Mouse (Mus musculus): Measurements from ENCODE around the gene Polg2. TPM values are rescaled to one million over a fixed set of nuclear protein-coding genes. Genes with fewer than 3 reads are reported as not detected.
"Not testable (repeated sequence)": the region's sequence is repeated elsewhere in the genome, so short reads cannot be mapped to it uniquely, and the experiment has no call there.

Gene Polg2
- polyA plus RNA-seq, 1 experiment from 2014 or later, result 11.9 TPM

DNA sequence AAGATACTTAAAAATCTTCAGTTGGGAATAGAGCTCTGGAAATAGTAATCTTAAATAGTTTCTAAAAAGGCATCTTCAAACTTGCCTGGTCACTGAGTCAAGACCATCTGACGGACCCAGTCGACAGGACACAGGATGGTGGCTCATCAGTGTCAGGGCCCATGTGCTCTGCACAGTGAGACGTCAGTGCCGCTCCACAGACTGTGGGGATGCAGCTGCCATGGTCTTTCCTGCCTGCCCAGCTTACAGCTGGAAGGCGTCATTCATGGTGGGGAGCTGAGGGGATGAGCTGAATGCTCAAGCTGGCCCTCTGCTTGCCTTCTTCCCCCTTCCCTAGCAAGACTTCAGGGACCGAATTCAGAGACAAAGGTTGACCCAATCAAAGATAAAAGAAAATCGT, 37.0 kb upstream of the Polg2 start:
- H3K9ac ChIP-seq, result no peak overlapping the region
- H3K4me1 ChIP-seq (replicated peaks), result no peaks in the 10 kb centered on the region; the same call in 1 of the 2 replicates
- H3K27me3 ChIP-seq (replicated peaks), result no peaks in the 10 kb centered on the region
- no peaks in the 10 kb centered on the region for H3K9me3 ChIP-seq
- H3K27ac ChIP-seq, result no peak overlapping the region
- ATAC-seq, result no peak
- WGBS, result 76% methylated on average over 7 of the region's 7 CpGs
- no peak overlapping the region for H3K4me2 ChIP-seq (replicated peaks)
- peaks cover 27% of the 10 kb centered on the region for H3K36me3 ChIP-seq
- no peak overlapping the region for H3K4me3 ChIP-seq (replicated peaks)

DNA sequence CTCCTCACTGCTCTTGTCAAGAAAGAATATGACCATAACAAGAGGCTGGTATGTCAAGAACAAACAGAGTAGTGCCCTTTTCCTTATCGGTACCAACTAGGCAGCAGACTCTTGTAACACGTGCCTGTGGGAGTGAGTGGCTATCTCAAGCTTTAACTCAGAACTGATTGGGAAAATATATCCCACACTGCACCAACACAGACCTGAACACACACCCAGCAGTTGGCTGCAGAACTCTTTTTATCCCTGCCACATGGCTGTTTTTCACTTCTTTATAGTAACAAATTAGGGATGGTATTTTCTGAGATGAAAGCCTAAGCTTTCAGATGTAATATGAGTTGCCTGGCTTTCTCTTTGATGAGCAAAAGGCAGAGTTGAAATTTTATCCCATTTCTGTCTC, 36.4 kb upstream of the Polg2 start:
- Histone ChIP-seq H3K9me3 (no peaks in the 10 kb centered on the region), H3K9ac (no peak overlapping the region), H3K27ac (no peak overlapping the region), H3K4me2 (replicated peaks) (no peak overlapping the region), H3K4me1 (replicated peaks) (no peaks in the 10 kb centered on the region; the same call in 1 of the 2 replicates), H3K36me3 (peaks cover 32% of the 10 kb centered on the region), H3K27me3 (replicated peaks) (no peaks in the 10 kb centered on the region), H3K4me3 (replicated peaks) (no peak overlapping the region)
- no peak for ATAC-seq
- 82% methylated on average over 2 of the region's 2 CpGs for WGBS

DNA sequence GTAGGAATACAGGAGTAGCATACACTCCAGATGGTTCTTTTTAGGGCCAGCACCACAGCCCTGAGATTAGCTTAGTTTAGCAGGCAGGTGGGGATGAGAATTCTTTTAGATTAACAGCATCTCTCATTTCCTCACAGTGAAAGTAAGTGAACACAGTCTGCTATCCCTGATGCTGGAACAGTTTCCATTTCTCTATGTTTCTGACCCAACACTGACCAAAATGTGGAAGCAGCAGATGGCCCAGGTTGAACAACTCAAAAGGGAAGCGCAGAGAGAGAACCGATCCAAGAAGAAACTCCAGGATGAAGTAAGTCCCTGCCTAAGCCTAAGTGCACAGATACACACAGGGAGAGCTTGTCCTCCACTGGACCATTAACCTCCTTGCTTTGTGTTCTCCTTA, 36.0 kb upstream of the Polg2 start:
- no peak overlapping the region for H3K9ac ChIP-seq
- H3K4me3 ChIP-seq (replicated peaks), result no peak overlapping the region
- no peaks in the 10 kb centered on the region; the same call in 1 of the 2 replicates for H3K4me1 ChIP-seq (replicated peaks)
- ATAC-seq, result no peak
- no peaks in the 10 kb centered on the region for H3K9me3 ChIP-seq
- 95% methylated on average over 2 of the region's 2 CpGs for WGBS
- H3K27ac ChIP-seq, result no peak overlapping the region
- H3K27me3 ChIP-seq (replicated peaks), result no peaks in the 10 kb centered on the region
- H3K4me2 ChIP-seq (replicated peaks), result no peak overlapping the region
- peaks cover 33% of the 10 kb centered on the region for H3K36me3 ChIP-seq

DNA sequence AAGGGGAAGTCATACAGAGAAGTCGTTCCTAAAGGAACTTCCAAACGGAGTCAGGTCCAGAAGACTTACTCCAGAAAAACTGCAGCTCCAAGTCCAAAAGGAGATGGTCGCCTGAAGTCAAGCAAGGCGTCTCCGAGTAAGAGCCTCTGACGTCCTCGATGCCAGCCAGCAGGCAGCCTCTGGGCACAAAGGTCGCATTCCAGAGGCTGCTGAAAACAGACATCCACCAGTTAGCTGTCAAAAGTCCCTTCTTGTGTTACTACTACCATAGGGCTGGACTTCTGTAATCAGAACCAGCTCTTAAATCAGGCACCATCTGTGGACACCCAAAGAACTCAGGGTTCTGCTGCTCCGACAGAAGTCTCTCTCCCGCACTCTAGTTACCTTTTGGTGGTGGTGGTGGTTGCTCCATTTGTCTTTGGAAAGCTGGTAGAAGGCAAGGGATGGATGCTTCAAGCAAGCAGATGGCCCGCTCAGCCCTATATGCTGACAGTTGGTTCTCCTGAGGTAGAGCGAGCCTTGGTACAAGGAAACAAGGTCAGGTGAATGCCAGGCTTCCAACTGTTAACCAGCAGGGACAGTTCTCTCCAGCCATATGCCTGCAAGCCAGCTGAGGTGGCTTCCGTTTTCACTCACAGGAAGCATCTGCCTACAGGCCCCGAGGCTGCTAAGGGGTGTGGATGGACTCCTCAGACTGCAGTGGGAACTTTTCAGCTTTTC, 35.4 kb upstream of the Polg2 start:
- H3K4me2 ChIP-seq (replicated peaks), result no peak overlapping the region
- peaks cover 32% of the 10 kb centered on the region for H3K36me3 ChIP-seq
- WGBS, result 67% methylated on average over 14 of the region's 14 CpGs
- no peaks in the 10 kb centered on the region for H3K9me3 ChIP-seq
- no peak overlapping the region for H3K4me3 ChIP-seq (replicated peaks)
- ATAC-seq, result no peak
- no peak overlapping the region for H3K27ac ChIP-seq
- no peaks in the 10 kb centered on the region for H3K27me3 ChIP-seq (replicated peaks)
- no peak overlapping the region for H3K9ac ChIP-seq
- H3K4me1 ChIP-seq (replicated peaks), result no peaks in the 10 kb centered on the region; the same call in 1 of the 2 replicates

DNA sequence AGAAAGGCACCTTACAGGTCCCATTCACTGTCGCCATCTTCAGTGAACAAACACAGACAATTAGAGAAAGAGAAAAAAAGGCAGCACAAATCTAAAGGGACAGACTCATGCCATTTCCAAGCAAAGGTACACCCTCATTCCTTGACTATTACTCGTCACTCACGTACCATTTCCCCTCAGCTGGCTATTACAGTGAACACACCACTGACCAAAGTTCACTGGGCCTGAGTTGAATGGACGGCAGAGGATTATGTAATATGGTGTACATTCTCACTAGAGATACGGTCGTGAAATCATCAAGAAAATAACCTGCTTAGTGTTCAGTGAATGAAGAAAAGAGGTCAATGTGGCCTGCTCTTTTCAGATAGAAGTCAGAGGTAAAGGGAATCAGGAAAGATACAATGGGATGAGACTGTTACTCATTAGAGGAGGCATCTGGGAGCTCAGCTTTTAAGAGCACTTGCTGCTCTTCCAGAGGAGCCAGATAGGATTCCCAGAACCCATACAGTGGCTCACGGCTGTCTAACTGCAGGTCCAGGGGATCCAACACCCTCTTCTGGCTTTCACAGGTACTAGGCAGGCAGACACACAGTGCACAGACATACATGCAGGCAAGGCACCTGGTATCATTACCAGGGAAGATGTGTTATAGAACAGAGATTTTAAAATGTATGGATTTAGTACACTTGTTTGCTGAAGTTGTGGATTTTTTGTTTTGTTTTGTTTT, 33.2 kb upstream of the Polg2 start:
- no peak overlapping the region for H3K4me3 ChIP-seq (replicated peaks)
- peak; percentile 92 for ATAC-seq
- peaks cover 28% of the 10 kb centered on the region for H3K36me3 ChIP-seq
- H3K27ac ChIP-seq, result peak overlapping the region; percentile 68
- WGBS, result 75% methylated on average over 7 of the region's 7 CpGs
- H3K4me2 ChIP-seq (replicated peaks), result no peak overlapping the region
- H3K9ac ChIP-seq, result no peak overlapping the region
- H3K4me1 ChIP-seq (replicated peaks), result no peaks in the 10 kb centered on the region
- no peaks in the 10 kb centered on the region for H3K9me3 ChIP-seq
- no peaks in the 10 kb centered on the region for H3K27me3 ChIP-seq (replicated peaks)

DNA sequence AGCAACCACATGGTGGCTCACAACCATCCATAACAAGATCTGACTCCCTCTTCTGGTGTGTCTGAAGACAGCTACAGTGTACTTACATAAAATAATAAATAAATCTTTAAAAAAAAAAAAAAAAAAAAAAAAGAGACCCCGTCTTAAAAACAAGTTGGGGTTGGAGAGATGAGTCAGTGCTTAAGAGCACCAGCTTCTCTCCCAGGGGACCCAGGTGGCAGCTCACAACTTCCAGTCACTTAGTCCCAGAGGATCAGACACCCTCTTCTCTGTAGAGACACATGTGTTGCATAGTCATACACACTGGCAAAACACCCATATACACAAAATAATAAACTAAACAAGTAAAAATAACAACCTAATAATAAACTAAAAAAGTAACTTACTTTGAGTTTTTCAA, 28.1 kb upstream of the Polg2 start:
- H3K27ac ChIP-seq; H3K9me3 ChIP-seq; H3K4me3 ChIP-seq (replicated peaks); H3K4me1 ChIP-seq (replicated peaks); ATAC-seq; H3K4me2 ChIP-seq (replicated peaks); H3K27me3 ChIP-seq (replicated peaks); H3K9ac ChIP-seq: not testable (repeated sequence)
- H3K36me3 ChIP-seq, result peaks cover 23% of the 10 kb centered on the region
- WGBS, result 83% methylated on average over 1 of the region's 1 CpGs

DNA sequence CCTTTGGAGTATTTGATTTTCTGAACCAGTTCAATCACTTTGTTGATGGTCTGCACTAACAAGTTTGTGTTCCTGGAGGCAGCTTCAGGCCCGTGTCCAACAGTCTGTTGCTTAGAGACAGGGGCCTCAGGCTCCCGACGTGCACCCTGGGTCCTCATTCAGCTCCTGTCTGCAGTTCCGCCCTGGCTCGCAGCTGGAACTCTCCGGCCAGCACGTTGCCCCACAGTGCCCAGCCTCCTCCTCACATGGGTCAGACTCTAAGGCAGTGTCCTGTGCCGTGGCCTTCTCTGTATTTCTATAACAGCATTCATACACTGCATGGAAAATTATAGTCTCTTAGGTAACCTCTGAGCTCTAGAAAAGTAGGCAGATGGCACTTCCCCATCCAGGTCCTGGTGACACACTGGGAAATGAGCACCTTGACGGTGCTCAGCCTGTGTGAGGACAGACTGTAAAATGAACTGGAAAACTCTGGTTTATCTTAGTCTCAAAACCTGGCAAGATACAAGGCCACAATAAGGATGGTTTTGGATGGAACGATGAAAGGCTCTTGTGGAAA, 22.8 kb upstream of the Polg2 start:
- Histone ChIP-seq H3K4me3 (replicated peaks) (no peak overlapping the region), H3K27me3 (replicated peaks) (no peaks in the 10 kb centered on the region), H3K9me3 (no peaks in the 10 kb centered on the region), H3K9ac (no peak overlapping the region), H3K4me2 (replicated peaks) (no peak overlapping the region), H3K4me1 (replicated peaks) (no peaks in the 10 kb centered on the region), H3K27ac (no peak overlapping the region), H3K36me3 (peaks cover 31% of the 10 kb centered on the region)
- no peak for ATAC-seq
- 80% methylated on average over 10 of the region's 10 CpGs for WGBS

DNA sequence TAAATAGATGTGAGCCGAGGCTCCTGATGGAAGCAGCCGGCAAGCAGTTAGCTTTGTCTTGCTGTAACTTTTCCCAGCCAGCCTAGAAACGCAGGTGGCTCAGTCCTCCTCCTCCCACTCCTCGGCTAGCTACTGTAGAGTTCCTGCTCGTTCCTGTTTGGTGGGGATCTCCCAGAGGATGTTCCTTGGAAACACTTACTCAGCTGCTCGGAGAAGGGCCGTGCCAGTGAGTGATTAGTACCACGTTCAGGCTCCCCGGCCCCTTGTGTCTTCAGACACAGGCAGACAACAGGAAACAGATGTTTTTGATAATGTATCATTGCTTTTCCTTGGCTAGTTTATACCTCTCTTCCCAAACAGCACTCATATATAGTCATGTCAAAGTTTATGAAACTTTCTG, 16.3 kb upstream of the Polg2 start:
- ATAC-seq, result no peak; the same call in 1 of the 2 replicates
- H3K36me3 ChIP-seq, result peaks cover 21% of the 10 kb centered on the region

DNA sequence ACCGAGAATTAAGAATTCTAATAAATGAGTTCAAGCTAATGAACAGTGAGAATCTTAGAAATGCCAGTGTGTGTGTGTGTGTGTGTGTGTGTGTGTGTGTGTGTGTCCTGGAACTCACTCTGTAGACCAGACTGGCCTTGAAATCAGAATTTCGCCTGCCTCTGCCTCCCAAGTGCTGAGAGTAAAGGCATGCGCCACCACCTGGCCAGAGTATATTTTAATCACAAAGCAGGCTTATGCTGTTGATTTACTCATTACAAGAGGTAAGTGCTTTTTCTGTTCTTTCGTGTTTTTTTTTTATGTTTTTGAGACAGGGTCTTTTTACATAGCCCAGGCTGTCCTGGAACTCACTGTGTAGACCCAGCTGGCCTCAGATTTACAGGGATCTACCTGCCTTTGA, 14.5 kb upstream of the Polg2 start:
- no peaks in the 10 kb centered on the region for H3K4me1 ChIP-seq (replicated peaks)
- H3K9ac ChIP-seq, result no peak overlapping the region
- H3K4me3 ChIP-seq (replicated peaks), result no peak overlapping the region
- ATAC-seq, result no peak
- H3K4me2 ChIP-seq (replicated peaks), result no peak overlapping the region
- H3K27ac ChIP-seq, result no peak overlapping the region
- 76% methylated on average over 4 of the region's 4 CpGs for WGBS
- no peaks in the 10 kb centered on the region for H3K27me3 ChIP-seq (replicated peaks)
- H3K36me3 ChIP-seq, result peaks cover 18% of the 10 kb centered on the region
- no peaks in the 10 kb centered on the region for H3K9me3 ChIP-seq

More for the DNA sequence above, 16.3 kb upstream of the Polg2 start:
- no peaks in the 10 kb centered on the region for H3K9me3 ChIP-seq
- no peak overlapping the region for H3K9ac ChIP-seq
- H3K4me2 ChIP-seq (replicated peaks), result no peak overlapping the region
- H3K4me3 ChIP-seq (replicated peaks), result no peak overlapping the region
- 58% methylated on average over 9 of the region's 9 CpGs for WGBS
- no peaks in the 10 kb centered on the region for H3K4me1 ChIP-seq (replicated peaks)
- no peak overlapping the region for H3K27ac ChIP-seq
- no peaks in the 10 kb centered on the region for H3K27me3 ChIP-seq (replicated peaks)

DNA sequence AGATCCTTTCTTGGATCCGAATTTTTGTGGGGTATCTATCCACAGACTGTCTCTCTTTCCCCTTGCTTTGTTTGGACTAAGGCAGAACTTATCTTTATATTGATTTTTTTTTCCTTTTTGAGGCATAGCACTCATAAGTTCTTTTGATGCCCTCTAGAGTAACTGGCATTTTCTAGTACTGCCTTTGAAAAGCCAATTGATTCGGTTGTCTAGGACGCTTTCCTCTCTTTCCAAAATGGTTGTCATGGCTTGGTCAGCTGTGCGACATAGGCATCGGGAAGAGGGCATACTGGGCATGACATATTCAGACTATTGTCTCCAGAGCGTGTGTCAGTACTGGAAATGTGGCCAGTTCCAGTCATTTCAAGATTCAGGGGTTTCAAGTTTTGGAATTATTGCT, 10.3 kb upstream of the Polg2 start:
- peak overlapping the region; percentile 79 for H3K9ac ChIP-seq
- no peaks in the 10 kb centered on the region for H3K9me3 ChIP-seq
- WGBS, result 0% methylated on average over 6 of the region's 6 CpGs
- H3K4me2 ChIP-seq (replicated peaks), result peak overlapping the region; percentile 64
- H3K27ac ChIP-seq, result peak overlapping the region; percentile 100
- peaks cover 8% of the 10 kb centered on the region for H3K36me3 ChIP-seq
- H3K27me3 ChIP-seq (replicated peaks), result no peaks in the 10 kb centered on the region
- no peak for ATAC-seq
- peak overlapping the region; percentile 88 for H3K4me3 ChIP-seq (replicated peaks)
- peaks cover 4% of the 10 kb centered on the region; the same call in 1 of the 2 replicates for H3K4me1 ChIP-seq (replicated peaks)

DNA sequence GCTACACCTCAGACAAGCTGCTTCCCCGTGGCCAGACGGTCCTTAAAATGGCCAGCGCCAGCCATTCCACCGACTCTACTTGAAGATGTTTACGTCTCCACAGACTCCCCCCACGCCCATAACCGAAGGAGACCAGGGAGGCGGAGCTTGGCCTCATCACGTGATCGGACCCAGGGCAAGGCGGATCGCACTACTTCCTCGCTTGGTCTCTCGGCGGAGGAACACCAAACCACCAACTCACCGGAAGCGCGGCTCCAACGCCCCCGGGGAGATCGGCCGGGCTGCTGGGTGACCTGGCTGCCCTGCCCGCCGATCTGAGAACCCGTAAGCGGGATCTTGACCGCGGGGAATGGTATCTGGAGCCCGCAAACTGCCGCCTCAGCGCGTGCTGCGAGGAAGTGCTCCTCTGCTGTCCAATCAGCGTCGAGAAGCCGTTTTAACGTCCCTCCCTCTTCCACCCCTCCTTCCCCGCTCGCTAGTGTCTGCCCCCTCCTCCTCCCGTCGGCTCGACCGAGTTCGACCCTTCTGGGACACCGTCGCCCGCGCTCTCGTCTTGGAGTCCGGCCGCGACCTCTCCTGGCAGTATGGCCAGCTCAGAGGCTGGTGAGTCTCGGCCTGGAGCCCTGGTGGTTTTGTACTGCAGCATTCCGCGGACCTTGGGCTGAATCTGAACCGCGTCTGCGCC, 9.6 kb upstream of the Polg2 start, which contains the start of the genes Ddx5 and Cep95:
Gene Ddx5, minus strand, starts transcription at position 411 of the 685 bp plus-strand sequence.
Gene Cep95, plus strand, starts transcription at position 478 of the 685 bp plus-strand sequence.
- peak; percentile 94 for ATAC-seq
- WGBS, result under 1% methylated on average over 58 of the region's 58 CpGs
- Histone ChIP-seq H3K27me3 (replicated peaks) (no peaks in the 10 kb centered on the region), H3K9me3 (no peaks in the 10 kb centered on the region), H3K4me2 (replicated peaks) (peak within 1 kb of the TSS; percentile 64), H3K36me3 (peaks cover 3% of the 10 kb centered on the region; the same call in 1 of the 2 replicates), H3K27ac (peak within 1 kb of the TSS; percentile 100), H3K9ac (peak within 1 kb of the TSS; percentile 96), H3K4me1 (replicated peaks) (peaks cover 4% of the 10 kb centered on the region; the same call in 1 of the 2 replicates), H3K4me3 (replicated peaks) (peak within 1 kb of the TSS; percentile 88)
